Mouse (Mus musculus) left cerebral cortex, postnatal 10 days (tissue): ENCODE measurements around the gene Cd52. TPM values are rescaled to one million over a fixed set of nuclear protein-coding genes. Genes with fewer than 3 reads are reported as not detected.
A peak's percentile ranks its signal among the peaks of the same experiment; 100 is the strongest.

Experiments used
- DNase-seq, 2 experiments: peaks; one replicate each; pipeline ENCODE4 v3.0.0; 2021 to 2022; ENCODE audit warnings: low spot score in 2 of 2, mixed read lengths in 1 of 2; ENCODE audit errors: extremely low spot score in 1 of 2
- intact Hi-C: fragments of 180-260 bp; cut with DNase I; formaldehyde crosslinking; loops from one replicate; pipeline ENCODE4 v1.15.1; 2025
- total RNA-seq, 2 experiments: library from RNA; stranded (reverse); gene quantifications; 2 replicates each; pipeline ENCODE4 v1.2.3; 2021

The Cd52 gene
- total RNA-seq, 2 experiments from 2014 or later, result 1.3 to 1.6 TPM

GRCm38 (mm10) chr4:134098628-134099027 is 3.7 kb upstream of the Cd52 start:
- peak; percentile 39 to 64 for DNase-seq
- intact Hi-C loops, result no loop called here

GRCm38 (mm10) chr4:134097015-134097608 is 2.2 kb upstream of the Cd52 start:
- intact Hi-C loops, result no loop called here
- DNase-seq, result no peak

DNA sequence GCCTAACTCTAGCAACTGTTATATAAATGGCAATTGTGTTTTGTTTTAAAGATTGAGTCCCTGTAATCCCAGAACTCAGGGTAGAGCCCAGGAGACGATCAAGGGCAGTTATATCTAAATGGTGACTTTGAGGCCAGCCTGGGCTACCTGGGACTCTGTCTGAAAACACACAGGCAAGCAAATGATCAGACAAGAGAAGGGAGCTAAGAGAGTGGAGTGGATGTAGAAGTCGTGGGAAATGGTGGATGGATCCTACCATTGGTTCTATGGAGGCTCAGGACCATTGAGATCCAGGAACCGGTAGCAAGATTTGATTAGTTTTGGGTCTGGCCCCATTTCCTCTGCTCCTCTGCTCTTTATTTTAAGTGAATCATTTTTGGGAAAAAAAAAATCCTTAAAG is 1.2 kb upstream of the Cd52 start:
- DNase-seq, result no peak
- intact Hi-C loops, result no loop called here

DNA sequence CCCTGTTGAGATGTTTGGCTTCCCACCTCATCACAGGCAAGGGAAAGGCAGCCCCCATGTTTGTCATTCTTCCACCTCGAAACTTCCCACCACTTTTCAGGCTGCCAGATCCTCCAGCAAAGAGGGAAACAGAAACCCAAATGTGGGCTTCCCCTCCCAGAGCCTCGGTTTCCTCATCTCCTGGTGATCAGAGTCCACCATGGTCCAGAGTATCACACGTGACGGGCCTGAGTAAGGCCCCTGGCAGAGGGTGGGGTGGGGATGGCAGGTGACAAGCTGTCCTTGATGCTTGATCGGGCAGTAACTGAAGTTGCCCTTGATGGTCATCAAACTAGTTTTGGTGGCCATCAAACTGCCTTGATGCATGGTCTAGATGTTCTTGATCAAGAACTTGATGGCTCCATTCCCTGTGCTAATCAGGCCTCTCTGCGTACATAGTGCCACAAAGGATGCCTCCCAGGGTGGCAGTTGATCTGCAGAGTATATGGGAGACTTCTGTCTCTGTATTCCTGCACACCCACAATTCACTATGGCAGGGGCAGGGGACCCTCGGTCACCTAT is 798 bp downstream of the Cd52 start:
- DNase-seq, result no peak
- intact Hi-C loops, result no loop called here

GRCm38 (mm10) chr4:134092382-134093288 is 2.2 kb downstream of the Cd52 start:
- intact Hi-C loops, result no loop called here

DNA sequence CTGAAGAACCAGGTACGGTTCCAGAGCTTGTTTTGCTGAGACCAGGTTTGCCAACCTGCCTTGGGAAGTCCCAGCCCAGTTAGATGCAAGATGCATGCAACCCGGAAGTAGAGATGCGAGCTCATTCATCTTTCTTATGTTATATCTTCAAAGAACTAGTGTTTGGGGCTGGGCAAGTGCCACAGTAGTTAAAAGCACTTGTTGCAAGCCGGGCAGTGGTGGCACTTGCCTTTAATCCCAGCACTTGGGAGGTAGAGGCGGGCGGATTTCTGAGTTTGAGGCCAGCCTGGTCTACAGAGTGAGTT is 3.7 kb downstream of the Cd52 start:
- intact Hi-C loops, result no loop called here
- DNase-seq, result no peak

More at GRCm38 (mm10) chr4:134092382-134093288, 2.2 kb downstream of the Cd52 start:
- peak in 1 of 2 experiments; percentile 60 for DNase-seq

DNA sequence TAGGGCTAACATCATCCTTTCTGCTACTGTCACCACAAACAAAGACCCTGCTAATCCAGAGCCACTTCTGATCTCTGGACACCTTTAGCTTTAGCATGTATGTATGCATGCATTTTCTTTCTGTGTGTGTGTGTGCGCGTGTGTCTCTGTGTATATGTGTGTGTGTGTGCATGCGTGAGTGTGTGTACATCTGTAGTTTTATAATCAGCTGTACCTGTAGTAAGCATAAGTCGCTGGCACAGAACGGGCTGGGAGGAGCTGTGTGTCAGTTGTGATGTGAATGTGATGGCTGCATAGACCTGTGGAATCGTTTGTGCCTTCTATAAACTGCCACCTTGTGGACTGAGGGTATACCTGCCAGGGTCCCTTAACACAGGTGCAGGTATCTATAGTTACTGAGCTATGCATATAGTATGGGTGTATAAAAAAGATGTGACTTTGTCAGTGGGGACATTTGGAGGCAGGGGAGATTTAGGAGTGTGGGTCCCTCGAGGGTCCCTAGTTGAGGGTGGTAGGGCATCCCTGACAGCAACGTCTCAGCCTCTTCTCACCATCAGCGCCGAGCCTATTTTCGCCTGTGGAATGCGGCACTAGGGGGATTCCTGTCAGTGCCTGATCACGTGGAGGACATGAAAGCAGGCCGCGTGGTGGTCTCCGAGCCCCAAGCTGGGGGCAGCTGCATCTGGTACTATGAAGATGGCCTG is 4.2 kb downstream of the Cd52 start:
- no peak for DNase-seq
- intact Hi-C loops, result no loop called here

DNA sequence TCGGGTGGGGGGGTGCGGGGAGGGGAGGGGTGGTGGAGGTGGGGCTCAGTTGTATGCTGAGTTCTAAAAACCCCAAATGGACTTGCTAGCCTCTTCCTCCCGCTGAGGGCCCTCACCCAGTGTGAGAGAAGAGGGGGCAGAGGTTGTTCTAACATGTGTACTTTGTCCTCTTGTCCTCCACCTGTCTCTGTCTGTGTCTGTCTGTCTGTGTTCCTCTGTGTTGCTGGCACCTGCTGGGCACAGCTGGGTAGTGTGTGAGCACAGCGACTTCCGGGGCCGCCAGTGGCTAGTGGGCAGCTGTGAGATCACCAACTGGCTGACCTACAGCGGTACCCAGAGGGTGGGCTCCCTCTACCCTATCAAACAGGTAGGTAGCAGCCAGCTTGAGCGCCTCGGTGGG is 5.9 kb downstream of the Cd52 start:
- intact Hi-C loops, result no loop called here
- DNase-seq, result no peak

DNA sequence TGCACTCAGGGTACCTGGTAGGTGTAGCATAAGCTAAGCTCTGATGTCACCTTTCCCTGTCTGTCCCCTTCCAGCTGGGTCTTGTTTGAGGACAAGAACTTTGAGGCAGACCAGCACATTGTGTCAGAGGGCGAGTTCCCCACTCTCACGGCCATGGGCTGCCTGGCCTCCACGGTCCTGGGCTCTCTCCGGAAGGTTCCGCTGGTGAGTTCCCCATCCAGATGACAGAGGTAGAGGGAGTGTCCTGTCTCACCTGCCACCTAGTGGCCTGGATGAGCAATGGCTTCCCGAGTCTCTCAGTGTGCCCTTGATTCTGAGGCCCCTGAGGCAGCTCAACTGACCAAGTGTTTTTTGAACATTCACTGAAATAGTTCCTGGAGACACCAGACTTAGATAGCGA is 7.5 kb downstream of the Cd52 start:
- intact Hi-C loops, result no loop called here
- DNase-seq, result no peak

- intact Hi-C loops, result no loop called here
- no peak for DNase-seq
These were observed 9.9 kb downstream of the Cd52 start for GRCm38 (mm10) chr4:134084999-134085398.

GRCm38 (mm10) chr4:134082460-134082859 is 12.4 kb downstream of the Cd52 start:
- intact Hi-C loops, result no loop called here

GRCm38 (mm10) chr4:134081730-134082386 is 13.0 kb downstream of the Cd52 start:
- DNase-seq, result peak; percentile 31 to 65
- intact Hi-C loops, result no loop called here

More at GRCm38 (mm10) chr4:134082460-134082859, 12.4 kb downstream of the Cd52 start:
- no peak for DNase-seq

DNA sequence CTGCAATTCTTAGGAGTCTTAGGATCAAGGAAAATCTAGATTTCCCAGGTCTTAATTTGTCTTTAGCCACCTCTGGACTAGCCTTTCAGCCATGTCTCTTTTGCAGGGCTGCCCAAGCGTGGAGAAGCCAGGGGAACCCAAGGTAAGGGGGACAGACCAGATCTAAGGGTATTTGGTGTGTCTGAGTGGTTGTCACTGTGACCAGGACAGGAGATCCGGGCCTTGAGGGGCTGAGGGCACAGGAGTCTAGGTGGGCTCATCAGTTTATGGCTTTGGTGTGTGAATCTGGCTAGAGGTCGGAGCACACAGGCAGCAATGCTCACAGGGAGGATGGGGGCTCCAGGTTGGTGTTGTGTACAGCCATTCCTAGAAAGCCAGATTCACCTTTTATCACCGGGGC is 14.2 kb downstream of the Cd52 start:
- no peak for DNase-seq
- intact Hi-C loops, result no loop called here

DNA sequence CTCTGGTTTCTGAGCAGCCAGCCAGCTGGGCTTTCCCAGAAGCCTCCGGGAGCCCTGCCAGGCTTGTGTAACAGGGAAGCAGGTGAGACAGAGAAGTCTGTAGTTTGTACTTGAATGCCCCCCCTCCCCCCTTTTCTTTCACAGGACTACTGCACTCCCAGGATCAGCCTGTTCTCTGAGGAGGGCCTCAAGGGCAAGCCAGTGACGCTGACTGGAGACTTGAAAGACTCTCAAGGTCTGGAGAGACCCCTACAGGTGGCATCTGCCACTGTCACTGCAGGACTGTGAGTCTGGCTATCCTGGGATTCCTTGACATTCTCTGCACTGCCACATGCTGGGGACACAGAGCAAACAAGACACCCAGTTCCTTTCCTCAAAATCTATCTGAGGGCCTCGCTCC is 16.2 kb downstream of the Cd52 start:
- intact Hi-C loops, result loop anchor here (5.0 kb wide), 1 partner anchor 41 kb away; no protein-coding TSS in a partner anchor
- DNase-seq, result peak in 1 of 2 experiments; percentile 71

DNA sequence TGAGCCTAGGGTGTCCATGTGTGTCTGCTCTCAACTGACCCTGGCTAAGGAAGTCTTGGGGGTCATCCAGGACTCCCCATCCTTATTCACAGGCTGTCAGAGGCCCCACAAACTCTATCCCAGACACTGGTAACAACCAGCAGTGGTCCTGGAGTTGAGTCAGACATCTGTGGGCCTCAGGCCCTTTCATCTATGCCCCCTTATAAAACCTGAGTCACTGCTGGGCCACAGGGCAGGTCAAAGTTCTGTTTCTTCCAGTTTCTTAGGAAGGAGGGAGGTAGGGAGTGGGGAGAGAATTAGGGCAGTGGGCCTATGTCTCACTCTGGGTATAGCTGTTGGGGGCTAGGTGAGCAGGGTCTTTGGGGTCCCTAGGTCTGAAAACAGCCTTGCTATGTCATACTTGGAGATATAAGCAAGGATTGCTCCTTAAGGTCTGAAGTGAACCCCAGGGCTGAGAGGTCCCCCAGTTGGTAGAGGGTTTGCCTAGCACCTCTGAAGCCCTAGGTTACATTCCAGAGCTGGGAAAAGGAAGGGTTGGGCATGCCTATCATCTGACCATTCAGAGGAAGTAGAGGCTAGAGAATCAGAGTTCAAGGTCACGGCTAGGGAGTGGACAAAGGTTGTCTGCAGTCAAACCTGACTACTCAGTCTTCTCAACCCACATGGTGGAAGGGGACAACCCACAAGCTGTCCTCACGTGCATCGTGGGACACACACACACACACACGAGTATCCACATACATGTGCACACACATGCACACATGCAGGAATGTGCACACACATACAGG is 25.9 kb downstream of the Cd52 start:
- intact Hi-C loops, result no loop called here
- no peak for DNase-seq

GRCm38 (mm10) chr4:134067833-134068544 is 26.9 kb downstream of the Cd52 start:
- intact Hi-C loops, result no loop called here
- DNase-seq, result no peak

DNA sequence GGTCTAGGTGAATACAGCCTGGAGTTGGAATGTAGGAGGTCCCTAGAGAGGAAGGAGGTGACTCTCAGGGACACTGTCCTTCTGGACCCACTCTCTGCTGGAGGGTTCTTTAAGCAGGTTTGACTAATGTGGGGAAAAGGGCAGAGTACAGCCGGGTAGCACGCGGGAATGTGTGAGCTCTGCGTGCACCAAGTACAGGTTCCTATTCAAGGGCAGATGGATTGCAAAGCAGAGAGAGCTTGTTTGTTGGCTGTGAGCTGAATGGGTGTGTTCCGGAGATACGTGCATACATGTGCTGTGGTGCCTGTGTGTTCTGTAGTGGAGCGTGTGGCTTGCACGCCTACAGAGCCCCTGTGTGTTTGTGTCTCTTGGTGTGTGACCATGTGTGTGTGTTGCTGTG is 27.5 kb downstream of the Cd52 start:
- no peak for DNase-seq
- intact Hi-C loops, result no loop called here
